Mouse (Mus musculus) kidney, adult 2 months (tissue): Measurements from ENCODE around the gene Tmem168. TPM values are rescaled to one million over a fixed set of nuclear protein-coding genes. Genes with fewer than 3 reads are reported as not detected.

ENCODE experiments used
- DNase-seq: peaks from one replicate; pipeline ENCODE4 v3.0.0; 2021
- H3K27ac ChIP-seq: fragments of 200-500 bp; 2 replicates; pipeline ENCODE4 v1.5.1; 2012; ENCODE audit warnings: low read depth, low read length, control low read depth, inconsistent platforms; ENCODE audit not compliant: insufficient read depth
- H3K27me3 ChIP-seq: fragments of 200-500 bp; replicated peaks from 2 replicates; pipeline ENCODE4 v1.6.1; 2012; ENCODE audit warnings: mild to moderate bottlenecking, moderate library complexity, low read length, inconsistent platforms; ENCODE audit not compliant: control insufficient read depth, insufficient read depth
- H3K36me3 ChIP-seq: fragments of 200-500 bp; 2 replicates; pipeline ENCODE4 v1.6.1; 2012; ENCODE audit warnings: mild to moderate bottlenecking, moderate library complexity, low read length, inconsistent platforms; ENCODE audit not compliant: control insufficient read depth, insufficient read depth
- H3K4me1 ChIP-seq: fragments of 200-500 bp; 2 replicates; pipeline ENCODE4 v1.6.1; 2011; ENCODE audit warnings: low read length; ENCODE audit not compliant: control insufficient read depth, insufficient read depth
- H3K4me3 ChIP-seq: fragments of 200-500 bp; 2 replicates; pipeline ENCODE4 v1.5.1; 2011; ENCODE audit warnings: mild to moderate bottlenecking, low read depth, low read length, control low read depth; ENCODE audit not compliant: insufficient read depth
- CTCF ChIP-seq: fragments of 200-500 bp; conservative IDR thresholded peaks from 2 replicates; pipeline ENCODE4 v1.5.1; 2011; ENCODE audit warnings: low read depth, mild to moderate bottlenecking, control low read depth, low read length, moderate library complexity, mixed read lengths; ENCODE audit not compliant: insufficient read depth, insufficient read length
- POLR2A ChIP-seq: fragments of 200-500 bp; IDR thresholded peaks from one replicate; pipeline ENCODE4 v1.6.1; 2011; ENCODE audit warnings: low read depth, low read length, control low read depth
- WGBS: fragments of 180-500 bp; shearing (Covaris S2); methylation state at CpG from one replicate; pipeline ENCODE4 v1.1.7; 2018; 5-methylcytosine and 5-hydroxymethylcytosine counted together
- polyA plus RNA-seq: library from polyadenylated mRNA; depleted of rRNA; stranded (reverse); fragments of >200 nt; gene quantifications from 2 replicates; pipeline ENCODE4 v1.2.3, GENCODE M21; 2012

Gene Tmem168
- polyA plus RNA-seq, 1 experiment, result 13.6 TPM

DNA sequence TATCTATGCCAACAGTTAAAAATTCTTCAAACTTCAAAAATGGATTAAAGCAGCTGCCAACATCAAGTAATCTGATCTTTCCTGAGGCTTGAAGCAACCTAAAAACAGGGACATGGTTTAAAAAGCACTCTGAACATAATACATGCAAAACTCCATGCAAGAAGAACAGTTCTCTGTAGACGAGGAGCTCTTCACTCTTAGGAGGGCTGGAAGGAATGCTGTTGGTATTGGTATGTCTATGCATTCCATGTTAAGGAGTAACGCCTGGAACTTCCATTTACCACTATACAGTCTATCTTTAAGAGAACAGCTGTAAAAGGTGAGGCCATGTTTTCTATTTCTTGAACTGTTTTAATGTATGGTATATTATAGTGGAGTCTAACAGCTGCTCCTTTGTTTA, 22.7 kb upstream of the Tmem168 start:
- no peak overlapping the region for H3K4me3 ChIP-seq
- no peaks in the 10 kb centered on the region for H3K36me3 ChIP-seq
- WGBS, result 76% methylated on average over 2 of the region's 2 CpGs
- DNase-seq, result no peak
- no peaks in the 10 kb centered on the region for H3K4me1 ChIP-seq
- no peak for TF ChIP-seq CTCF
- TF ChIP-seq POLR2A, result no peak
- no peak overlapping the region for H3K27ac ChIP-seq
- no peaks in the 10 kb centered on the region for H3K27me3 ChIP-seq

DNA sequence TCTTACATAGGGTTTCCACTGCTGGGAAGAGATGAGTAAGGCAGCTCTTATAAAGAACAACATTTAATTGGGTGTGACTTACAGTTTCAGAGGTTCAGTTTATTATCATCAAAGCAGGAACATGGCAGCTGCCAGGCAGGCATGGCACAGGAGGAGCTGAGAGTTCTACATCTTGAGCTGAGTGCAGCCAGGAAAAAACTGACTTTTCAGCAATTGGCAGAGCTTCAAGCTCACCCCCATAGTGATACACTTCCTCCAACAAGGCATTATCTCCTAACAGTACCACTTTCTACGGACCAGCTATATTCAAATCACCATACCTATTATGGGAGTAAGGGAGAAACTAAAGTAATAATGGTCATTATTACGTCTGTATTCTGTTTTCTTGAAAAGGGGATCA, 11.7 kb upstream of the Tmem168 start:
- TF ChIP-seq CTCF, result no peak
- TF ChIP-seq POLR2A, result no peak
- Histone ChIP-seq H3K36me3 (no peaks in the 10 kb centered on the region), H3K27me3 (no peaks in the 10 kb centered on the region), H3K4me1 (no peaks in the 10 kb centered on the region), H3K27ac (no peak overlapping the region), H3K4me3 (no peak overlapping the region)
- DNase-seq, result no peak
- WGBS, result 86% methylated on average over 2 of the region's 2 CpGs

DNA sequence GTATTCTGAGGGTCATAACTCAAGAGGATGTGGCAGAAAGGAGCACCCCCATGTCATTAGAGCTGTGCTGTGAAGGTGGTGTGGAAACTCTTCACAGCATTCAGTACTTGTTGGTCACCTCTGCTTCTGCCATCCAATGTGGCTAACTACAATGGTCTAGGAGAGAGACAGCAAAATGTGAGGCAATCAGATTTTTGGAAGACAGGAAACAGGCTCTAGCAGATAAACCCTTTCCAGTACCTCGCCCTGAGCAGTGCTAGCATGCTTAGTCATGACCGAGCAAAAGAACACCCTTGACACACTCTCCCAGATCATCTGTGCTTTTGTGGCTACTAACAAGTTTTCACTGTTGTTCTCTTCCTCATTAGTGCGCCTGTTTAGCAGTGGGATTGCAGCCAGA, 9.2 kb upstream of the Tmem168 start:
- DNase-seq, result no peak
- H3K4me1 ChIP-seq, result no peaks in the 10 kb centered on the region
- 91% methylated on average over 3 of the region's 3 CpGs for WGBS
- no peak for TF ChIP-seq POLR2A
- no peak for TF ChIP-seq CTCF
- H3K4me3 ChIP-seq, result no peak overlapping the region
- H3K27me3 ChIP-seq, result no peaks in the 10 kb centered on the region
- H3K36me3 ChIP-seq, result no peaks in the 10 kb centered on the region
- no peak overlapping the region for H3K27ac ChIP-seq

DNA sequence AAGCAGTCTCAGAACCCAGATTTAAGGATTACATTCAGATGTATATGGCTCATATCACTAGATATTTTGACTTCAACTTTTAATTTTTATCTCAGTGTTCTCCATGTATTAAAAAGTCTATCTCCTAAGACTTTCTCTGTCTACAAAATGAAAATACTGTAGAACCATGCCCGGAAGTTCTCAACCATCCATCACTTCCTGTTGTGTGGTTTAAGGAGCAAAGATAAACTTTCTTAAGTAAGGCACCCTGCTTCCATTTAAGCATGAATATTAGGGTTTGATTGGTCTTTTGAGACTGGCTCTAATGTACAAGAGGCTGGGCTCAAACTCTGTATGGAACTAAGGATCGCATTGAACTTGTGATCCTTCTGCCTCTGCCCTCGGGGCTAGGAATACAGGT, 6.7 kb upstream of the Tmem168 start:
- H3K27ac ChIP-seq, result no peak overlapping the region
- no peaks in the 10 kb centered on the region for H3K27me3 ChIP-seq
- H3K4me3 ChIP-seq, result no peak overlapping the region
- H3K36me3 ChIP-seq, result no peaks in the 10 kb centered on the region
- H3K4me1 ChIP-seq, result no peaks in the 10 kb centered on the region
- WGBS, result 90% methylated on average over 3 of the region's 3 CpGs
- no peak for DNase-seq
- no peak for TF ChIP-seq CTCF
- TF ChIP-seq POLR2A, result no peak

DNA sequence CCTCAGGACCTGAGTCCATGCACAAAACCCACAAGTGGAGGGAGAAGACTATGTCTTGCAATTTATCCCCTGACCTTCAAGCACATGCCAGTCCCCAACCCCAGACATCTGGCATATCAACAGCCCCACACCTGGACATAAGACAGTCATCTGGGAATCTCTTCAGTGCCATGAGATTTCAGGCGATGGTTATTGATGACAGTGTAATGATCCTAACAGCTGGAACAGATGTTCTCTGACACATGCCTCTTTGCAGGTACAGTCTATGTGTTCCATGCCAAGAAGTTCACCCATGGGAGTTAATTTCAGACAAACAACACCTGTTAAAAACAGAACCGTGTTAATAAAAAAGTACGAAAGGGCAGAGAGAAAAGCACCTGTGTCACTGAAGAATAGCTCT, 5.8 kb upstream of the Tmem168 start:
- Histone ChIP-seq H3K4me3 (no peak overlapping the region), H3K4me1 (no peaks in the 10 kb centered on the region), H3K27me3 (no peaks in the 10 kb centered on the region), H3K36me3 (no peaks in the 10 kb centered on the region), H3K27ac (no peak overlapping the region)
- 66% methylated on average over 3 of the region's 3 CpGs for WGBS
- no peak for TF ChIP-seq POLR2A
- TF ChIP-seq CTCF, result no peak
- DNase-seq, result no peak

DNA sequence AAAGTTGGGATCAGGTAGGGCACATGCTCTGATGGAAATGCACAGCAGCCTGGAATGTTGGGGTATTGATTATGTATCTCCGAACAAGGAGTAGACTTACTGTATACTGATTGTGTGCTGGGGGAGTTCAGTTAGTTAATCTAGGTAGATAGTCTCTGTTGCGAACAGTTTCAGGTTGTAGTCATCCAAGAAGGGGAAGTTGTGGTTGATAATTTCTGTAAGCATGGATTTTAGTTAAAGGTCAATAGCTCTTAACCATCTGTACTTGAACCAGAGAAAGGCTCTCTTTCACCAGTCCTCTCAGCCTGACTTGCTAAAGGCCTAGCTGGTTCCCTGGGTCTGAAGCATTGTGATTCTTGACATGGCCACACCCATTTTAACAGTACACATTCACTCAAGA, 3.0 kb upstream of the Tmem168 start:
- no peak for DNase-seq
- no peaks in the 10 kb centered on the region for H3K4me1 ChIP-seq
- H3K36me3 ChIP-seq, result no peaks in the 10 kb centered on the region
- H3K4me3 ChIP-seq, result no peak overlapping the region
- WGBS, result 96% methylated on average over 2 of the region's 2 CpGs
- H3K27me3 ChIP-seq, result no peaks in the 10 kb centered on the region
- TF ChIP-seq CTCF (no peak), POLR2A (no peak)
- no peak overlapping the region for H3K27ac ChIP-seq

DNA sequence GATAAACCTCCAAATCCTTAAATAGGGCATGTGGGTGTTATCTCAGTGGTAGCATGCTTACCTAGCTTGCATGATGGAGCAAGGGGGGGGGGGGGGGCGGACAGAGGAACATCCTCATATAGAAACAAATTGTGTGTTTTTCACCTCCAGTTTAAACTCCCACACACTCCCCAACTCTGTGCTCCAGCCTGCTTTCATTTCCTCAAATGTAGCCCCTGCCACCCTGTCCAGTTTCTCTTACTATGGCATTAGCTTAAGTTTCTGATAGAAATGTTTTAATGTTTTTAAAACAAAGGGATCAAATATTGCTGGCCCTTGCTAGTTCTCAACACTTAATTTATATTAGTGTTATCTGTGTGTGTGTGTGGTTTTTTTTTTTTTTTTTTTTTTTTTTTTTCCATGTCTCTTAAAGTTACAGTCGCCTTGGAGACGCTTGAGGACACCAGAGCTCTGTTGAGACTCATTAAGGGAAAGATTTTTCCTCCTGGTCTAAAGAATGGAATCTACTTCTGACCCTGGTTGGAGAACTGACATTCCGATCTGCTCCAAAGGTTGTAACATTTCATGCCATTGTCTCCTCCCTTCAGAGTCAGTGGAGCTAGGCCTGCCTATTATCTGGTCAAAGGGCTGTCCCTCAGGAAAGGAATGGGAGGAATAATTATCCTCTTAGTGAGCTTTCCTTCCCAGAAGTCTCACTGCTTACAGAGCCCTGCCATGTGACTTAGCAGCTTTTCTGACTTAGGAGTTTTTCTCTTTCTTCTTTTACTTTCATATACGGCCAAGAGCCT, 1.6 kb upstream of the Tmem168 start:
- DNase-seq, result peak; percentile 66
- TF ChIP-seq POLR2A (no peak), CTCF (no peak)
- no peaks in the 10 kb centered on the region for H3K4me1 ChIP-seq
- no peak overlapping the region for H3K4me3 ChIP-seq
- no peaks in the 10 kb centered on the region for H3K36me3 ChIP-seq
- 67% methylated on average over 5 of the region's 5 CpGs for whole genome bisulfite sequencing
- H3K27ac ChIP-seq, result no peak overlapping the region
- no peaks in the 10 kb centered on the region for H3K27me3 ChIP-seq
